Comparison of ENCODE assay signal across 9 mouse cellular contexts in genomic region chr4:59190650-59191424, GRCm38 (mm10). TPM values are rescaled to one million over a fixed set of nuclear protein-coding genes. Genes with fewer than 3 reads are reported as not detected.
DNase-seq lines count a peak whose midpoint lies in the region; ATAC-seq and TF ChIP-seq lines count a peak whose summit lies in the region.
"Had no signal": no experiment of that assay in that cellular context is flagged by ENCODE, and none has a peak within 500 bp of the region (broad histone marks: within the 10 kb centered on the region; RNA-seq: fewer than 3 reads in every experiment).

No protein-coding gene starts in this region.

- H3K27ac ChIP-seq in liver, adult 2 months (replicated peaks; ENCODE audit: insufficient read depth, low read depth, low read length) = peak overlapping the region; percentile 39; the same call in 1 of the 2 replicates
- no peak overlapping the region for H3K27ac ChIP-seq in embryonic facial prominence, embryonic 10.5 days (replicated peaks)
- no peak overlapping the region for H3K27ac ChIP-seq in intestine, embryonic 16.5 days (ENCODE audit: low read length)
- H3K27ac ChIP-seq in neural tube, embryonic 12.5 days = no peak overlapping the region

- no peaks in the 10 kb centered on the region for H3K36me3 ChIP-seq in liver, adult 2 months (ENCODE audit: control insufficient read depth, insufficient read depth, low read length)
- peaks cover 7% of the 10 kb centered on the region; the same call in 1 of the 2 replicates for H3K36me3 ChIP-seq in embryonic facial prominence, embryonic 10.5 days (replicated peaks)
- H3K36me3 ChIP-seq in intestine, embryonic 16.5 days (ENCODE audit: control insufficient read depth, insufficient read depth, low read length) = no peaks in the 10 kb centered on the region
- H3K36me3 ChIP-seq in neural tube, embryonic 12.5 days = no peaks in the 10 kb centered on the region

- no peaks in the 10 kb centered on the region for H3K9me3 ChIP-seq in embryonic facial prominence, embryonic 10.5 days
- no peaks in the 10 kb centered on the region for H3K9me3 ChIP-seq in intestine, embryonic 16.5 days (ENCODE audit: control insufficient read depth, low read length)
- H3K9me3 ChIP-seq in neural tube, embryonic 12.5 days = no peaks in the 10 kb centered on the region

- ATAC-seq in intestine, embryonic 16.5 days = no peak
- no peak for ATAC-seq in neural tube, embryonic 12.5 days (ENCODE audit: low FRiP score, low read depth)

- peaks cover 24% of the 10 kb centered on the region; the same call in 1 of the 2 replicates for H3K79me2 ChIP-seq in liver, adult 2 months (ENCODE audit: control insufficient read depth, insufficient read depth, low read length)

- H3K4me2 ChIP-seq in intestine, embryonic 16.5 days (ENCODE audit: low read depth, low read length) = peak overlapping the region; percentile 82
- H3K4me2 ChIP-seq in neural tube, embryonic 12.5 days (replicated peaks) = peak overlapping the region; percentile 76

- peak overlapping the region; percentile 33; the same call in 1 of the 2 replicates for H3K9ac ChIP-seq in liver, adult 2 months (ENCODE audit: low read depth, low read length)
- peak overlapping the region; percentile 99; the same call in 1 of the 2 replicates for H3K9ac ChIP-seq in intestine, embryonic 16.5 days (ENCODE audit: low read depth, low read length)
- no peak overlapping the region for H3K9ac ChIP-seq in neural tube, embryonic 12.5 days

- peak overlapping the region; percentile 17; the same call in 1 of the 2 replicates for H3K4me3 ChIP-seq in liver, adult 2 months (ENCODE audit: insufficient read depth, low read depth, low read length)
- H3K4me3 ChIP-seq in embryonic facial prominence, embryonic 10.5 days = peak overlapping the region; percentile 87
- H3K4me3 ChIP-seq in intestine, embryonic 16.5 days (ENCODE audit: low read length) = peak overlapping the region; percentile 95
- H3K4me3 ChIP-seq in neural tube, embryonic 12.5 days = peak overlapping the region; percentile 92

- no peak for TF ChIP-seq POLR2A in liver, adult 2 months (IDR thresholded peaks at IDR 0.05; ENCODE audit: extremely low read depth, insufficient read depth, low read length)

- TF ChIP-seq CTCF in liver, adult 2 months (IDR thresholded peaks at IDR 0.05; ENCODE audit: low read depth, low read length) = no peak

- WGBS in liver, adult 2 months = 14% methylated on average over 7 of the region's 7 CpGs
- WGBS in embryonic facial prominence, embryonic 10.5 days = 66% methylated on average over 7 of the region's 7 CpGs
- WGBS in intestine, embryonic 16.5 days = 35% methylated on average over 7 of the region's 7 CpGs
- WGBS in neural tube, embryonic 12.5 days = 75% methylated on average over 7 of the region's 7 CpGs

- DNase-seq in liver, adult 2 months (ENCODE audit: extremely low read depth, low read depth, low spot score) = no peak
- DNase-seq in liver = no peak
- DNase-seq in embryonic facial prominence, embryonic 10.5 days (ENCODE audit: low spot score) = no peak
- DNase-seq in cerebellum, postnatal 4 days (ENCODE audit: low spot score in 2 of 2) = no peak
- DNase-seq in layer of hippocampus, postnatal 25 days (ENCODE audit: extremely low spot score in 1 of 2, low spot score in 1 of 2) = no peak
- DNase-seq in layer of hippocampus, postnatal 36 days = no peak

- H3K27me3 ChIP-seq in liver, adult 2 months (ENCODE audit: control insufficient read depth, insufficient read depth, low read length) = no peaks in the 10 kb centered on the region
- no peaks in the 10 kb centered on the region for H3K27me3 ChIP-seq in embryonic facial prominence, embryonic 10.5 days (replicated peaks; ENCODE audit: low read depth, poor library complexity, severe bottlenecking)
- H3K27me3 ChIP-seq in intestine, embryonic 16.5 days (replicated peaks; ENCODE audit: control insufficient read depth, insufficient read depth, low read length) = no peaks in the 10 kb centered on the region
- H3K27me3 ChIP-seq in neural tube, embryonic 12.5 days (replicated peaks) = no peaks in the 10 kb centered on the region

- H3K4me1 ChIP-seq in liver, adult 2 months (ENCODE audit: control insufficient read depth, insufficient read depth, low read length) = peaks cover 21% of the 10 kb centered on the region
- peaks cover 13% of the 10 kb centered on the region for H3K4me1 ChIP-seq in embryonic facial prominence, embryonic 10.5 days
- peaks cover 8% of the 10 kb centered on the region for H3K4me1 ChIP-seq in intestine, embryonic 16.5 days (ENCODE audit: control insufficient read depth, insufficient read depth, low read length)
- peaks cover 6% of the 10 kb centered on the region for H3K4me1 ChIP-seq in neural tube, embryonic 12.5 days

RNA-seq across cellular contexts. Expression of gene Ugcg, which starts 1.8 kb away (rescaled TPM):
- total RNA-seq in liver, adult 2 months (2014; rRNA removed) = 17.1 and 23.0 TPM in 2 replicates
- polyA plus RNA-seq in liver, adult 2 months (2012; rRNA removed) = 13.9 and 25.4 TPM in 2 replicates
- polyA plus RNA-seq in embryonic facial prominence, embryonic 10.5 days (2016; fragmentation: Nextera tagmentation; extraction: Ambion mirVana) = 9.1 and 9.9 TPM in 2 replicates
- polyA plus RNA-seq in intestine, embryonic 16.5 days (2015; fragmentation: Nextera tagmentation; extraction: Ambion mirVana) = 6.9 and 7.8 TPM in 2 replicates
- 15.5 and 15.8 TPM in 2 replicates for polyA plus RNA-seq in neural tube, embryonic 12.5 days (2016; fragmentation: Nextera tagmentation; extraction: Ambion mirVana)
- 10 to 100 TPM; 71.5 to 72.6 TPM for total RNA-seq in layer of hippocampus, postnatal 25 days (2021)
- total RNA-seq in layer of hippocampus, postnatal 36 days (2021) = 10 to 100 TPM; 67.3 to 75.2 TPM

RNA-seq across cellular contexts. Expression of gene AI481877, which starts 52.1 kb away (rescaled TPM):
- total RNA-seq in liver, adult 2 months (2014; rRNA removed) = not detected in 2 replicates
- not detected in 2 replicates for polyA plus RNA-seq in liver, adult 2 months (2012; rRNA removed)
- 0.03 TPM in 1 of 2 replicates, not detected in the other for polyA plus RNA-seq in embryonic facial prominence, embryonic 10.5 days (2016; fragmentation: Nextera tagmentation; extraction: Ambion mirVana)
- not detected in 2 replicates for polyA plus RNA-seq in intestine, embryonic 16.5 days (2015; fragmentation: Nextera tagmentation; extraction: Ambion mirVana)
- polyA plus RNA-seq in neural tube, embryonic 12.5 days (2016; fragmentation: Nextera tagmentation; extraction: Ambion mirVana) = not detected in 2 replicates
- not detected for total RNA-seq in layer of hippocampus, postnatal 25 days (2021)
- not detected for total RNA-seq in layer of hippocampus, postnatal 36 days (2021)
- total RNA-seq: left cerebral cortex, postnatal 14 days had no signal

Comparison
In these comparisons a context has a peak if more than half of its experiments do, and no peak if none do; other contexts are left out.
1. H3K4me3 ChIP-seq: peak in every context shown above with its lines; median percentile 95 in intestine, embryonic 16.5 days; 92 in neural tube, embryonic 12.5 days; 87 in embryonic facial prominence, embryonic 10.5 days; 17 in liver, adult 2 months.